Mouse (Mus musculus) cerebellum, adult 2 months (tissue): Measurements from ENCODE around the gene Erv3.

Experiments used
- CTCF ChIP-seq: fragments of 200-500 bp; IDR thresholded peaks from 2 replicates; pipeline ENCODE4 v1.5.1; 2011; ENCODE audit warnings: low read depth, mild to moderate bottlenecking, control low read depth, low read length, moderate library complexity, borderline replicate concordance; ENCODE audit not compliant: insufficient read depth
- POLR2A ChIP-seq: fragments of 200-500 bp; IDR thresholded peaks from 2 replicates; pipeline ENCODE4 v1.6.1; 2011; ENCODE audit warnings: low read length, control low read depth, borderline replicate concordance; ENCODE audit not compliant: insufficient read depth

- TF ChIP-seq CTCF (no peak), POLR2A (no peak)
These were observed 7.1 kb upstream of the Erv3 start for GRCm38 (mm10) chr2:131866676-131867075.
